Mouse (Mus musculus) adrenal gland, adult 18-20 months (tissue): ENCODE results near the gene Mxd1. TPM values are rescaled to one million over a fixed set of nuclear protein-coding genes. Genes with fewer than 3 reads are reported as not detected.

ENCODE experiments used
- DNase-seq, 2 experiments: peaks; one replicate each; pipeline ENCODE4 v3.0.0; 2021 to 2022; ENCODE audit warnings: low spot score in 2 of 2
- total RNA-seq, 2 experiments: library from RNA; stranded (reverse); gene quantifications; 1 replicate in 1 of 2; 2 replicates in 1 of 2; pipeline ENCODE4 v1.2.3; 2021

Mxd1 gene
- total RNA-seq, 2 experiments from 2014 or later, result 7.2 to 7.5 TPM

- no peak for DNase-seq
Measured at GRCm38 (mm10) chr6:86605260-86605659, 63.7 kb downstream of the Mxd1 start.

- DNase-seq, result peak; percentile 45 to 62
Measured at GRCm38 (mm10) chr6:86599951-86600414, 69.0 kb downstream of the Mxd1 start.

- peak; percentile 89 to 90 for DNase-seq
Measured at GRCm38 (mm10) chr6:86599197-86599596, 69.8 kb downstream of the Mxd1 start.

- no peak for DNase-seq
Measured at GRCm38 (mm10) chr6:86598742-86599193, 70.2 kb downstream of the Mxd1 start.

Other genes with a start within 250 kb of the Mxd1 start
- gene Gm44790, start 242.5 kb downstream of the Mxd1 start, total RNA-seq, result 1 to 10 TPM in 1 of 2 experiments, not detected in 1; 2.7 TPM
- 10 to 100 TPM; 18.1 to 18.6 TPM for gene C87436, start 230.8 kb downstream of the Mxd1 start, total RNA-seq
- gene Pcbp1, start 142.8 kb downstream of the Mxd1 start, total RNA-seq, result 100 to 1,000 TPM; 331 to 339 TPM
- under 1 TPM in 1 of 2 experiments, not detected in 1; 0.32 TPM for gene Asprv1, start 41.0 kb downstream of the Mxd1 start, total RNA-seq
- gene Snrnp27, start 15.4 kb upstream of the Mxd1 start, total RNA-seq, result 10 to 100 TPM; 56.5 to 60.9 TPM
- gene Gmcl1, start 64.2 kb upstream of the Mxd1 start, total RNA-seq, result 10 to 100 TPM; 11.9 to 17.8 TPM
- 10 to 100 TPM; 76.0 to 82.7 TPM for gene Anxa4, start 124.4 kb upstream of the Mxd1 start, total RNA-seq
- gene Aak1, start 180.4 kb upstream of the Mxd1 start, total RNA-seq, result 100 to 1,000 TPM; 104 to 109 TPM